Mouse (Mus musculus): Measurements from ENCODE around the gene Srsf7.
"Not testable (repeated sequence)": the region's sequence is repeated elsewhere in the genome, so short reads cannot be mapped to it uniquely, and the experiment has no call there.

The Srsf7 gene

GRCm38 (mm10) chr17:80206671-80207581 lies at the start of gene Srsf7, which contains the start of gene Ttc39d:
Gene Srsf7 (minus strand): TSS chr17:80207307.
Gene Ttc39d (plus strand): TSS chr17:80207460.
- DNase-seq (ENCODE audit: extremely low read depth, low read depth) = peak; percentile 96

- DNase-seq (ENCODE audit: extremely low read depth, low read depth) = no peak
Observed at GRCm38 (mm10) chr17:80255208-80255607, 48.1 kb upstream of the Srsf7 start.

GRCm38 (mm10) chr17:80254421-80254820 lies 47.3 kb upstream of the Srsf7 start:
- no peak for DNase-seq (ENCODE audit: extremely low read depth, low read depth)

- no peak for DNase-seq (ENCODE audit: extremely low read depth, low read depth)
Observed at GRCm38 (mm10) chr17:80252757-80253525, 45.8 kb upstream of the Srsf7 start.

- no peak for DNase-seq (ENCODE audit: extremely low read depth, low read depth)
Observed at GRCm38 (mm10) chr17:80243116-80243515, 36.0 kb upstream of the Srsf7 start.

- no peak for DNase-seq (ENCODE audit: extremely low read depth, low read depth)
Observed at GRCm38 (mm10) chr17:80241594-80241993, 34.5 kb upstream of the Srsf7 start.

- DNase-seq (ENCODE audit: extremely low read depth, low read depth) = no peak
Observed at GRCm38 (mm10) chr17:80237475-80237874, 30.4 kb upstream of the Srsf7 start.

- DNase-seq (ENCODE audit: extremely low read depth, low read depth) = no peak
Observed at GRCm38 (mm10) chr17:80236805-80237204, 29.7 kb upstream of the Srsf7 start.

- no peak for DNase-seq (ENCODE audit: extremely low read depth, low read depth)
Observed at GRCm38 (mm10) chr17:80235477-80235876, 28.4 kb upstream of the Srsf7 start.

GRCm38 (mm10) chr17:80234376-80234775 lies 27.3 kb upstream of the Srsf7 start:
- no peak for DNase-seq (ENCODE audit: extremely low read depth, low read depth)

GRCm38 (mm10) chr17:80233844-80234243 lies 26.7 kb upstream of the Srsf7 start:
- no peak for DNase-seq (ENCODE audit: extremely low read depth, low read depth)

- DNase-seq (ENCODE audit: extremely low read depth, low read depth) = no peak
Observed at GRCm38 (mm10) chr17:80229396-80229795, 22.3 kb upstream of the Srsf7 start.

GRCm38 (mm10) chr17:80225142-80225541 lies 18.0 kb upstream of the Srsf7 start:
- DNase-seq (ENCODE audit: extremely low read depth, low read depth) = not testable (repeated sequence)

- DNase-seq (ENCODE audit: extremely low read depth, low read depth) = peak; percentile 90
Observed at GRCm38 (mm10) chr17:80224326-80225116, 17.4 kb upstream of the Srsf7 start, which contains the start of gene Gemin6. Gene Gemin6 (plus strand): TSS chr17:80224441.

- no peak for DNase-seq (ENCODE audit: extremely low read depth, low read depth)
Observed at GRCm38 (mm10) chr17:80223829-80224228, 16.7 kb upstream of the Srsf7 start.

- DNase-seq (ENCODE audit: extremely low read depth, low read depth) = no peak
Observed at GRCm38 (mm10) chr17:80221890-80222628, 15.0 kb upstream of the Srsf7 start.

- DNase-seq (ENCODE audit: extremely low read depth, low read depth) = no peak
Observed at GRCm38 (mm10) chr17:80221202-80221601, 14.1 kb upstream of the Srsf7 start.

- DNase-seq (ENCODE audit: extremely low read depth, low read depth) = no peak
Observed at GRCm38 (mm10) chr17:80220131-80220530, 13.0 kb upstream of the Srsf7 start.

- not testable (repeated sequence) for DNase-seq (ENCODE audit: extremely low read depth, low read depth)
Observed at GRCm38 (mm10) chr17:80213998-80214397, 6.9 kb upstream of the Srsf7 start.

GRCm38 (mm10) chr17:80206301-80206670 lies 821 bp downstream of the Srsf7 start:
- no peak for DNase-seq (ENCODE audit: extremely low read depth, low read depth)

GRCm38 (mm10) chr17:80205657-80206056 lies 1.4 kb downstream of the Srsf7 start:
- no peak for DNase-seq (ENCODE audit: extremely low read depth, low read depth)

Data from MEL-GATA-1-ER (cell line).